Mouse (Mus musculus) brain, adult 2 months (tissue): Measurements from ENCODE around the gene Ddx54.

ENCODE experiments used
- DNase-seq: peaks from one replicate; pipeline ENCODE4 v3.0.0; 2011; ENCODE audit warnings: low read depth, low spot score

Ddx54 gene

GRCm38 (mm10) chr5:120609246-120609775, 3.2 kb upstream of the Ddx54 start:
- no peak for DNase-seq

DNA sequence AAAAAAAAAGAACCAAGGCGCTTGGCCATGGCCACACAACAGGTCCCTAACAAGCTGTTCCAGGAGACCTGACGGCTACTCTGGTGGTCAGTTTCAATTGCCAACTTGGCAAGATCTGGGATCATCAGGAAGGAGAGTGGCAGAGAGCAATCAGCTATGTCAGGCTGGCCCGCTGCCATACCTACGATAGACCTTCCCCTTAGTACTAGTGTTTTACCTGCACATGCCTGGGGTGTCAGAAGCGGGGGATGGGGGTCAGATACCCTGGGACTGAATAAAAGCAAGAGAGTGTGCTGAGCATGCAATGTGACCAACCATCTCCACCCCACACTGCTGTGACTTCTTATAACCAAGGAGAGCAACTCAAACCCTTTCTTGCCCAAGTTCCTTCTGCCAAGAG, 1.6 kb upstream of the Ddx54 start:
- no peak for DNase-seq

GRCm38 (mm10) chr5:120611416-120611815, 1.1 kb upstream of the Ddx54 start:
- DNase-seq = no peak

DNA sequence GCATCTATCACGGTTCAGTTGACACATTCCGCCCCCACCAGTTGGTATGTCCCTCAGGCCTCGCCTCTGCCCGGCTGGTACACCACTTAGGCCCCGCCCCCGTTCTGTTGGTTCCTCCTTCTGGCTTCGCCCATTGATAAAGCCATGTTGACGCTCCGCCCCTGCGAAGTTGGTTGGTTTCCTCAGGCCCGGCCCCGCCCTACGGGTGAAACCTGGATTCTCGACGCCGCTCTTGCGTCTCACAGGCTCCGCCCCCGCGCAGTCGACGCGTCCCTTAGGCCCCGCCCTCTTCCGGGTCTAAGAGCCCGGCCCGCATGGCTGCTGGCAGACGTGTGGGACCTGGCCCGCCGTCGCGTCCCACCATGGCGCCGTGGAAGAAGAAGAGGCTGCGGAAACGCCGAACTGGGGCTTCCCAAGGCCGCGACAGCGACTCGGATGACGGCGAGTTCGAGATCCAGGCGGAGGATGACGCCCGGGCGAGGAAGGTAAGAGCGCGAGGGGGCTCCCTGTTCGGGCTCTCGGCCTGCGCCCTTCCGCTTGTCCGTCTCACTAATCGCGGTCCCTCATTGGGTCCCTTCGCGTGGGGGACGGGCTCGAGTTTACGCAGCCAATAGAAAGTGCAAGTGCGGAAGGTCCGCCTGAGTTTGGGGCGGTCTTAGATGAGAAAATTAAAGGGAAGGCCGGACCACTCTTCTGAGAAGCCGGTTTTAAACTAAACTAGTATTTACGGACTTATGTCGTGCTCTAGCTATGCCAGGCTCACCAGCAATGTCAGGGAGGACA, 474 bp downstream of the Ddx54 start:
- DNase-seq = peak; percentile 100

DNA sequence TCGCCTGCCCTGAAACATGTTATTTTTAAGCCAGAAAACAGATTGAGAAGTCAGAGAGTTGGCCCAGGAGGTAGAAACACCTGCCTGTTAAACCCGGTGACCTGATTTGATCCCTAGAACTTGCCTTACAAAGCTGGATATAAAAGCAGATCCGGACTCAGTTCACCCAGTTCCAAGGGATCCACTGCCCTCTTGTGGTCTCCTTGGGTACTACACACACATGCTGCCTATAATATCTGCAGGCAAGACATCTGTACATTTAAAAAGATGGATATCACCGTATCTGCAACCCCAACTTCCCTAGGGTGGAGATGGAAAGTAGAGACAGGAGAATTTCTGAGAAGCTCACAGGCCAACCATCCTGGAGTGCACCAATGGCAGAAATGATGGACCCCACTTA, 3.4 kb downstream of the Ddx54 start:
- DNase-seq = no peak

DNA sequence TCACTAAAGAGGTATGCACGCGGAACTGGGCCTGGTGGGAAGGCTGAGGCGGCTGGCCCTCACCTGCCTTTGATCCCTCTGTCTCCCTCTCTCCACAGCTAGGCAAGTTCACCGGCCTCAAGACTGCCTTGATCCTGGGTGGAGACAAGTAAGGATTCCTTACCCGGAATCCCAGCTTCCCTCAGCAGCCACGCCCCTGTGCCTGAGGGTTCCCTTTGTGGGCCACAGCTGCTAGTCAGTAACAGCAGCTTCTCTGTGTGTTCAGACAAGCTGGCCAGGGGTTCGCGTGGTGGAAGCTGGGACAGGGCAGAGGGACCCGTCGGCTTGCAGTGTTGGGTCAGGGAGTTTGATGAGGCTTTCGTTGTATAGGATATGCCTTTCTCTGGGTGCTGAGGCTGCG, 6.2 kb downstream of the Ddx54 start:
- no peak for DNase-seq

- DNase-seq = peak; percentile 71
Observed at GRCm38 (mm10) chr5:120619201-120619600, 6.7 kb downstream of the Ddx54 start.

- DNase-seq = peak; percentile 82
Observed at GRCm38 (mm10) chr5:120620375-120621077, 8.0 kb downstream of the Ddx54 start.

DNA sequence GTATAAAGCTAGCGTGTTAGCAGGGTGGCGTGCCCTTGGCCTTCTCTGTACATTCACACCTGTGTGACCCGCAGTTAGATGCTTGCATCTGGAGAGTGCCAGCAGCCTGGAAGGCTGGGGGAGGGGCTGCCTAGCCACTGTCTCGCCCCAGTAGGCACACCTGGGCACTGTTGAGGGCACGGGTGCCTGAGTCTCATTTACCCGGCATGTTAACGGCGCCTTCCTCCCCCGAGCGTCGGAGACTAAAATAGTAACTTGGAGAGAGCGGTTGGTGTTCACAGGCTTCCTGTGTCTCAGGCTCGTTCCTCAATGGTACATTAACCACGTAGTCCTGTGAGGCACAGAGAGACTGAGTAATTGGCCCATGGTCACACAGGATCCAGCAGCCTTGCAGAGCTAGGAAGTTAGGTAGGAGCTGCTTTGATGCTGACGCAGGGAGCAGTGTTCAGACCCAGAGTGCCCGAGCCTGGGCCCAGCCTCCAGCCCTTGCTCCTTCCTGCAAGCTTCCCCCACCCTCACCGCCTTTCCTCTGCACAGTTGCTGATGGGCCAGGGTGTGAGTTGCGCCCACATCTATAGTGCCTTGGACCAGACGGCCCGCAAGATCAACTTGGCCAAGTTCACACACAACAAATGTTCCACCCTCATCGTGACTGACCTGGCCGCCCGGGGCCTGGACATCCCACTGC, 8.7 kb downstream of the Ddx54 start:
- peak; percentile 66 for DNase-seq

DNA sequence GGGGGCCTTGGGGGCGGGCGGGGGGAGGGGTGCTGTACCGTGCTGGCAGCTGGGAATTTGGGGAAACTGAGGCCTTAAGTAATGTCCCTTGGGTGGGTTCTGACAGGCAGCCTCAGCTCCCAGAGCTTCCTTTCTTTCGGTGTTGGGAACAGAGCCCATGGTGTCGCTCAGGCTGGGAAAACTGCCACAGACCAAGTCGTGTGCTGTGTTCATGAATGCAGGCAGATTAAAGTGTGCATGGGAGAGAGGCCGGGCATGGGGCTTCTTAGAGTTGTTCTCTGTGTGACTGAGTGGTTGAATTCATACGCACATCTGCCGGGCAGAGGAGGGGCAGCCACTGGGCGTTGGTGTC, 9.3 kb downstream of the Ddx54 start:
- peak; percentile 53 for DNase-seq

- DNase-seq = no peak
Observed at GRCm38 (mm10) chr5:120622198-120622851, 9.8 kb downstream of the Ddx54 start.

- DNase-seq = no peak
Observed at GRCm38 (mm10) chr5:120624427-120624826, 11.9 kb downstream of the Ddx54 start.

DNA sequence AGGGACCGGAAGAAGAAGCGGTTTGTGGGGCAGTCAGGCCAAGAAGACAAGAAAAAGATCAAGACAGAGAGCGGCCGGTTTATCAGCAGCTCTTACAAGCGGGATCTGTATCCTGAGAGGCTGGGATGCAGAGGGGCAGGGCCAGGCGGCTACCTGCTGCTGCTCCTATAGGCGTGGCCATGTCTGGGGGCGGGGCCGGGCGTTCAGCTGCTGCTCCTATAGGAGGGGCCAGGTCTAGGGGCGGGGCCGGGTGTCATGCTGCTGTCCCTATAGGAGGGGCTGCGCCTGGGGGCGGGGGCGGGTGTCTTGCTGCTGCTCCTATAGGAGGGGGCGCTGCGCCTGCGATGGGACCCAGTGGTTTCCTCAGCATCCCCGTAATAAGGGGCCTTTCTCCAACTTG, 13.9 kb downstream of the Ddx54 start:
- no peak for DNase-seq

GRCm38 (mm10) chr5:120627515-120628300, 15.2 kb downstream of the Ddx54 start:
- DNase-seq = no peak

DNA sequence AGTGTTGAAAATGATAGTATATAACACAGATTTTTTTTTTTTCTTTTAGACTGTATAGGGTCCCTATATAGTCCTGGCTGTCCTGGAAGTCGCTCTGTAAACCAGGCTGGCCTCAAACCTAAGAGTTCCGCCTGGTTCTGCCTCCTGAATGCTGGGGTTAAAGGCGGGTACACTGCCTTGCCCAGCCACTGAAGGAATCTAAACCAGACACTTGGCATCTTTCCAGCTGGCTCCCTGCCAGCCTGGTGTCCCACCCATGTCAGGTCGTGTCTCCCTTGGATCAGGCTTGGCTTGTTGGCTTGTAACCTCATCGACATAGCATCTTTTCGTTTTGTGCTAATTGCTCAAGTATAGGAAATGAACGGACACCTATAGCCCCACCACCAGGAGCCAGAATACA, 16.1 kb downstream of the Ddx54 start:
- DNase-seq = no peak

DNA sequence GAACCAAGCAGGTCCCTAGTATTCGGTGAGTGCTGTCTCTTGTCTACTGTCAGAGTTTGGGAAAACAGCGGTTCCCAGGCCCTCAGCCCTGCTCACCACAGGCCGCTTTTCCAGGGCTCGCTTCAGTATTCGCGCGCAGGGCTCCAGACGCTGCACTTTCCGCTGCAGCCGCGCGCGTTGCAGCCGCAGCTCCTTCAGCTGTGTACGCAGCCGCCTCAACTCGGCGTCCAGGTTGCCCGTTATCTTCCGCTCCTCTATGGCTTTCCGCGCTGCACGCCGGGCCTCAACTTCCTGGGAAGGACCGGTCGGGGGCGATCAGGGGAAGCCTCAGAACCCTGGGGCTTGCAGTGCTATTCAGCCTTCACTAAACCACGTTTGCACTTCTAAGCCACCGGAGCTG, 18.6 kb downstream of the Ddx54 start:
- DNase-seq = no peak

DNA sequence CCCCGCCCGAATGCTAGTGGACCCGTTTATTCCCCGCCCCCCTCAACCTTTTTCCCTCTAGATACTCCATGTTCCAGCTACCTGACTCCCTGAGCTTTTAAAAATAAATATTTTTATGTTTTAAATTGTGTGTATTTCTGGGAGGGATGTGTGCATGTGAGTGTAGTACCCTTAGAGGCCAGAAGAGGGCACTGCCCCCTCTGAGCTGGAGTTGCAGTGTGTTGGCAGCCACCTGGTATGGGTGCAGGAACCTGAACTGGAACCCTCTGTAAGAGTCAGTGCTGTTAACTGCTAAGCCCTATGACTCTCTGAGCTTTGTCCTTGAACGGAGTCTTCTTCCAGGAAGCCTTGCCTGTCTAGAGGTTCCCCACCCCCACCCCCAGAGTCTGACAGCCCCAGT, 19.4 kb downstream of the Ddx54 start:
- DNase-seq = no peak

DNA sequence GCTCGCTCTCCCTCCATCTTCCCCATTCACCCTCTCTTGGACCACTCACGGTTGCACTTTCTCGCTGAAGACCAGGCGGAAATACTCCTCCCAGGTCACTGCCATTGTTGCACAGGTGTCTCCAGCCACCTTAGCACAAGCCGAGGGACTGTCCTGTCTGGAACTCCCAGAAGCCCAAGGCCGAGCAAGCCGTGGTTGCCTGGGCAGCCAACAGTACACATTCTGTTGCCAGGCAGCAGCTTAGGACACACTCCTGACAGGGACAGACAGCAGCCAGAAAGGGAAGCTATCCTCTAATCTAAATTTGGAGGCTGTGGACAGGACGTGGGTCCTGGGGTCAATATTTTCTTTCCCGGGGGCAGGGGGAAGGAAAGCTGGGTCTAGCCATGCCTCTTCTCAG, 21.6 kb downstream of the Ddx54 start, which contains the start of gene Cfap73:
Gene Cfap73 (minus strand): TSS at position 105 of the 400 bp plus-strand sequence.
- no peak for DNase-seq

DNA sequence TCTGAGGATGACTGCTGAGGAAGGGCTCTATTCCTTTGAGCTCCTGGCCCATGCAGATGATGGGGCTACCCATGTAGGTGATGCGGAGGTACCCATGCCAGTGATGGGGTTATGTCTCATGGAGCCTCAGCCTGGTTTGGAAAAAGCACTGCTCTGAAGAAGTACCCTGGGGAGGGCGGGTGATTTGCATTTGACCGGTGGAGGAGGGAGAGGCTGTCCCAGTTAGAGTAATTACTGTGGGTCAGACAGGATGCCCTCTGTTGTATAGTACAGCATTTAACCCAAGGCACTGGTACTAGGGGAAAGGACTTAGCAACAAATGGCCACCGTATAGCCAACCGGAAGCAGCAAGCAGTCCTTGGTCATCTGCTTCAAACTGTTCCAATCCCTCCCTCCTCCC, 22.3 kb downstream of the Ddx54 start:
- DNase-seq = no peak

GRCm38 (mm10) chr5:120635633-120636032, 23.1 kb downstream of the Ddx54 start:
- no peak for DNase-seq

- no peak for DNase-seq
Observed at GRCm38 (mm10) chr5:120640094-120640493, 27.6 kb downstream of the Ddx54 start.
